Mouse (Mus musculus) ovary, postnatal 14 days (tissue): ENCODE measurements around the gene Pogz.
"Not testable (repeated sequence)": the region's sequence is repeated elsewhere in the genome, so short reads cannot be mapped to it uniquely, and the experiment has no call there.

ENCODE experiments used
- DNase-seq: peaks from one replicate; pipeline ENCODE4 v3.0.0; 2022; ENCODE audit warnings: low spot score

Pogz gene

DNA sequence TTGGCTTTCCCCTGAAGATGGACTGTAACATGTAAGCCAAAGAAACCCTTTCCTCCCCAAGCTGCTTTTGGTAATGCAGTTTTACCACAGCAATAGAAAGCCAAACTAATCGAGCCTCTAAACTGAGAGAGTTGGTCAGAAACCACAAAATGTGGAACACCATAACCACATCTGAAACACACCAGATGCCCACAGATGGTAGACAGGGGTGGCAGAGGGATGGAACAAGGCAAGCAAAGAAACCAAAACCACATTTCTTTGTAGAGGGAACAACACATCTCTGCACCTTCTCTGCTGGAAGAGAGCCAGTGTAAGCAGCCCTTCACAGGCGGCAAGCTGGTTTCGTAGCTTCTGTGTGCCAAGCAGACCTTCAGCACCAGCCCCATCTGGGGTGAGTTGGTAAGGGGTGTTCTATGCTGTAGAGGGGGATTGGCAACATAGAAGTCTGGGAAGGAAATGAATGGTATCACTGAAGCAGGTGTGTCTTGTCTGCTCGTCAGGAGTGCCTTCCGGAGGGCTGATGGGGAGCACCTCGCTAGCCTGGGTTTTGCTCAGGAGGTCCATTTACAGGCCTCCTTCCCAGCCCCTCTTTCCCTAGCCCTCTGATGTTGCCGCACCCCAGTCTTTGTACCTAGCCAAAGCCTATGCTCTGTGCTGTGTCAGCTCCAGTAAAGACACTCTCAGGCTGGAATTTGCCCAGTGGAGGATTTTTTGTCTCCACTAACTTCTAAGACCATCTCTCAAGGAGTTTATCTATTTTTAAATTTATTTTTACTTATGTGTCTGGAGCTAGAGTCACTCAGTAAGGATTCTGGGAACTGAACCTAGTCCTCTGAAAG is 78.8 kb downstream of the Pogz start:
- no peak for DNase-seq

DNA sequence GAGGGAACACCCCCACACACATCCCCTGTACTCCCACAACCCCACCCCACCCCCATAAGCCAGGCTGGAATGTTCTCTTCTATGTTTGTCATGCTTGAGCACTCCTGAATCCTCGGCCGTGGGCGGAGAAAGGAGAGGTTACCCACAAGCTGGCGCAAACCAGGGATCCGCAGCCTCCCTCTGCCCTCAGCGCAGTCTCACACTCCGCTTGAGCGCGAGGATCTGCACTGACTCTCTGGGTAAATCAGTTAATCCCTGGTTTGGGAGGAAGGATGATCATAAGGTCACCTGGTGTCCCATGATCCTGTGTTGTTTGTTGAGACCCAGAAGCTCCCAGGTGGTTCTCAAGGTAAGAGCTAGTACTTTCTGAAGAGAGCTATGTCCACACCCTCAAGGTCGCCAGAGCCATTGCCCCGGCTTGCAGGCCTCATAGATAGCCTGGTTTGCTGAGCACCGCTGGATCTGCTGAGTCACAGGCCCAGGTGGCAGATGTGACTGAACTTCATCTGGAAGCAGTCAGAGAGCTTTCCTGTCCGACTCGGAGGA is 80.5 kb downstream of the Pogz start:
- DNase-seq, result no peak

DNA sequence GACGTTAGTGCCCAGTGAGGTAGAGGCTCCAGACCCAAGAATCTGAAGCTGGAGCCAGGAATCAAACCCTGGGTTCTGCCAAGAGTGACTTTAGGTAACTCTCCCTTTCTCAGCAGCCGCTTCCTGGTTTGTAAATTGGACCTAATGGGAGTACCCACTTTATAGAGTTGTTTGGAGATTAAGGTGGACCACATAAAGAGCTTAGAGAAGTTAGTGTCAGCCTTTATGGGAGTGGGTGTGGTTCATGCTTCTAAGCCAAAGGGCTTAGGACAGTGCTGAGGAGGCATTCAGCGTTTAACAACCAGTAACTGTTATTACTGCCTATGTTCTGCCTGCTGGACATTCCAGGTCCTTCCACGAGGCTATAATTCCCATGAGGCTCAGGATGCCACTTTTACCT is 81.5 kb downstream of the Pogz start:
- no peak for DNase-seq

DNA sequence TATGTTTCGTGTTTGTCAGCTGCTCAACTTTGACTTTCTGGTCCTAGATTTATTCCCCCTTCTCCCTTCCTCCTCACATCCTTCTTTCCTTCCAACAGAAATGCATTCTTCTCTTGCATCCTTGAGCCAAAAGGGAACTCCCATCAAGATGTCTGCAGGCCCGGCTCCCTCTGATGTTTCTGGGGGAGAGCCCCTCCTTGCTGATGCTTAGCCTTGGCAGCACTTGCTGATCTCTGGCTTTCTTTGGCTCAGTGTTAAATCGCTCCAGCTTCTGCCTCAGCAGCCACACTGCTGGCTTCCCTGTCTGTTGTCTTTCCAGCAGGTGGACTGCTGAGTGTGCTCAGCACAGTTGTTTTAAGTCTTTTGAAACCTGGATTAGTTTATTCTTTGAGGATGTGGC is 83.7 kb downstream of the Pogz start:
- DNase-seq, result peak; percentile 37

DNA sequence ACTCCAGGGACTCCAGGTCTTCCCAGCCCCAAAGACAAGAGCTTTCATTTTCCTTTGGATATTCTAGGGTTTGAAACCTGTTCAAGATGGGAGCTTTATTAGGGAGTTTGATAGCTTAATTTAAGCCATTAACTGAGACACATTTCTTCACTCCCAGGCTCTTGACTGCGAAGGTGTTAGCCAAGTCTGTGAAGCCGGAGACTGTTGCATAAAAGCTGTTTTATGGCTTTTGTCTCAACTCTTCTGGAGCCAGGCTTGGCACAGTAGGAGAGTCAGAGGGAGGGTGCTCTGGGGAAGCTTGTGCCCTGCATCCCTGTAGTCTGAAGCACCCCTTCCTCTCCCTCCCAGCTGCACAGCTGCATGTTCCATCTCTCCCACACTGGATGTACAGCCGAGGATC is 85.0 kb downstream of the Pogz start:
- no peak for DNase-seq

DNA sequence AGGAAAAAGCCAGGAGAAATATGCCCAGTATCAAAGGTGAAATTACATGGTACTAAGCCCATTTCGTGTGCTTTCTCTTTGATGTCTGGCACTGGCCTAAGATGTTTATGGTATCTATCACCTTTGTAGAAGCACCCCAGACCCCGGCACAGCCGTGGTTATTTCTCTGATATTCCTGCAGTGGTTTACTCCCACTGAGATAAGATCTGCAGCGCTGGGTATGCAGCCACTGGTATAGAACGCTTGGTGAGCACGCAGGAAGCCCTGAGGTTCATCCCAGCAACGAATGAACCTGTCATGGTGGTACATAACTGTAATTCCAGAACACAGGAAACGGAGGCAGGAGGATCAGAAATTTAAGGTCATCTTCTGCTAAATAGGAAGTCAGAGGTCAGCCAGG is 87.3 kb downstream of the Pogz start:
- no peak for DNase-seq

DNA sequence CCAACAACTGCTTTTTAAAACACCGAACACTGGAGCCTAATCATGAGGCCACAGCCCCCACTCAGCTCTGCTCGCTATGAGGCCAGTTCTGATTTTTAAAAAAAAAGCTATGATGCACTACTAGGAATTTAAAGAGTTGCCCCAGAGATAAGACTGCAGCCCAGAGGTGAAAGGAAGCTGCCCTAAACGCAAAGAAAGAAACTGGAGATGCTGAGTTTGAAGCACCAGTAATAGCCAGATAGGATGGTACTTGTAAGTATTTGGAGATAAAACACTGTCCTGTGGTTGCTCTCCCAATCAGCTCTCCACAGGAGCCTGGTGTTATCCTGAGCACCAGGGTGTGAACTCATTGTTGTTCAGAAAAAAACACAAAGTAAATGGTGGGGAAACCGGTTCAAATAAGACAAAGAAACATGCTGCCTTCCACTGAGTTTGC is 89.0 kb downstream of the Pogz start:
- not testable (repeated sequence) for DNase-seq

DNA sequence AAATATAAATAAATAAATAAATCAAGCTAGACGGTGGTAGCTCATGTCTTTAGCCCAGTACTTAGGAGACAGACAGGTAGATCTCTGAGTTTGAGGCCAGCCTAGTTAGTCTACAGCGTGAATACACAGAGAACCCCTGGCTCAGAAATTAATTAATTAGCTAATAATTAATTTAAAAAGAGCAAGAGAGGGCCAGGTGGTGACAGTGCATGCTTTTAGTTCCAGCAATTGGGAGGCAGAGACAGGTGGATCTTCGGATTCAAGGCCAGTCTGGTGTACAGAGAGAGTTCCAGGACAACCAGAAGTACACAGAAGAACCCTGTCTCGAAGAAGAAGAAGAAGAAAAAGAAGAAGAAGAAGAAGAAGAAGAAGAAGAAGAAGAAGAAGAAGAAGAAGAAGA is 91.6 kb downstream of the Pogz start:
- DNase-seq, result not testable (repeated sequence)

DNA sequence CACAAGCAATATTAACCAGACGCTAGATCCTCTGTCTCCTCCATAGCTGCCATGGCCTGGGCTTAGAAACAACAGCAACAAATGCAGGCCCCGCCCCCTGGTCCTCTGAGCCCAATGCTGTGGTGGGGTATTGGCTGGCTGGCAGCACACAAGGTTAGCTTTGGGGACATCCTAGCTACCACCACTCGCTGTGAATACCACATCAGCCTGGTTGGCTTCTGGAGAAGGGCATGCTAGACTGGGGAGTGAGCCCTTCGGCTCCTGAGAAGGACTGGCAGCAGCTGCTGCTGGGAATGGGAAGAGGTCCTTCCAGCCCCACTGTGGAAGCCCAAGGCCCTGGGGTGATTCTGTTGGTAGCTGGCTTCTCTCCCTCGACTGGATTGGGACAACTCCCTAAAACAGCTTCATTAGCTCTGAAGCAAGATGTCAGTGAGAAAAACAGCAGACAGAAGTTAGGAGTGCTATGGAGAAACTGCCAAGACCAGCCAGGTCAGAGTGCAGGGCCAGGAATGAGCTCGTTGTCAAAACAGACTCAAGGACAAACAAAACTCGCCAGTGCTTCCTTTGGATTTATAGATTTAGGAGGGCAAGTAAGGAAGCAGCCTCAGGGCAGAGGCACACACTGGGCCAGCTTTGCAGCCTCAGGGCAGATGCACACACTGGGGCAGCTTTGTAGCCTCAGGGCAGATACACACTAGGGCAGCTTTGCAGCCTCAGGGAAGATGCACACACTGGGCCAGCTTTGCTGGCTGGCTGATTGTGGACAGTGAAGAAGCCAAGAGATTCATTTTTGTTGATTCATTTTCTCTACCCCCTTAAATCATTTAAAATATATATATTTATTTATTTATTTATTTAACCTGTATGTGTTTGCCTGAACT is 93.3 kb downstream of the Pogz start:
- not testable (repeated sequence) for DNase-seq

DNA sequence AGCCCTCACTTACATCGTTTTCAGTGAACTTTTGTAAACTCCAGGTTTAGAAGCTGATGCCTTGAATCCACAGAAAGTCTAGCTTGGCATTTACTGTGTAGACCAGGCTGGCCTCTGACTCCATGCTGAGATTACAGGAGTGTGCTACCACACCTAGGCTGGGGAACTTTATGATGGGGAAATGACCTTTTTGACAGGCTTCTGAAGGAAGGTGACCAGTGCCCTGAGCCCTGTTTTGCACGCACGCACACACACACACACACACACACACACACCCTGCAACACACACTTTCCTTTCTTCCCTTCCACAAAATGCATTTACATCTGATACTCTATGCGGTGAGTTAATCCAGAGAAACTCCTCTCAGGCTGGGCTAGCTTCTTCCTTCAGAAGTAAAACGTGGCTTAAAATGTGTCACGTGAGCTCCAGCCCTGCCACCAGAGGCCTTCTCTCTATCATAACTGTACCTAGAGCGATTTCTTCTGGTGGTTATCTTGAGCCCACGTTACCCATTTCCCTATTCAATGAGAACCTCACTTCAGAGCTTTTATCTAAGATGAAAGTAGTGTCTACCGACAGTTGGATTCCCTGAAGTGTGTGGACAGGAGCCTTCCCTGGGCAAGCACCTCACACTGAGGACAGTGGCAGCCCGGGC is 94.2 kb downstream of the Pogz start:
- not testable (repeated sequence) for DNase-seq
